Mouse (Mus musculus): ENCODE data around the gene Adgrv1.

DNA sequence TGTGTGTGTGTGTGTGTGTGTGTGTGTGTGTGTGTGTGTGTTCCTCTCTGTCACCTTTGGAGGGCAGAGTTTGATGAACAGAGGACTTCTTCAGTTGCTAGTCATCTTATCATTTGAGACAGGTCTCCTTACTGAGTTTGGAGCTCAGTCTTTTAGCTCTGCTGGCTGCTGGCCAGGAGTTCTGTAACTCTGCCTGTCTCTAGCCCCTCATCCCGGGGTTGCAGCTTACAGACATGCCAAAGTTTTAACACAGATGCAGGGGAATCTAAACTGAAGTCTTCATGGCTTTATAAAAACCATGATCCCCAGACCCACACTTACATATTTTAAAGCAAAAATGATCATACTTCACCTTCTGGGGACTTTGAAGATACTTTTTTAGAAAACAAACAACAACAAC, 338.8 kb downstream of the Adgrv1 start:
- TF ChIP-seq CTCF (IDR thresholded peaks at IDR 0.05; ENCODE audit: low read depth) (no peak), EP300 (IDR thresholded peaks at IDR 0.05; ENCODE audit: low read depth) (no peak)

Data from liver, postnatal 0 days (tissue).